Mouse (Mus musculus): ENCODE data around the gene Akap6.

DNA sequence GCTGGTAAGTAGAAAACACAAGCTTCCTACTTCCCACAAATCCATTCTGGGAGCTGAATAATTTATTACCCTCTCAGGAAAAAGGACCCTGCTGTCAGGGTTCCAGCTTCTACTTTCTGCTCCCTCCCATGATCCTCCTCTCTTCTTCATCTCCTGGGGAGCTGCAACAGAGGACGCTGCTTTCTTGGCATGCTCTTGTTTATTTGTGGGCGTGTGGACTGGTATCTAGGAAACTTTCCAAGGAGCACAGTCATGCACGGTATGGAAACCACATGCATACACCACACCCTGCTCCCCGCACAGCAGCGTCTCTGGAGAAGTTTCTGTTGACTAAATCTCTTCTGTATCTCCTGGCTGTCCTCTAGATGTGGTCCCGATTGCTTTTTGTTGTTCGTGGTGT is 119.4 kb downstream of the Akap6 start:
- no peak for TF ChIP-seq CTCF (conservative IDR thresholded peaks at IDR 0.05; ENCODE audit: low read length)
- TF ChIP-seq POU5F1 (IDR thresholded peaks at IDR 0.05; ENCODE audit: borderline replicate concordance, low read length) = no peak
- TF ChIP-seq NANOG (IDR thresholded peaks at IDR 0.05; ENCODE audit: borderline replicate concordance, low read length) = no peak

Data from E14TG2a.4 (cell line).